18 mouse cellular contexts compared by ENCODE assay signal in the genomic region with DNA sequence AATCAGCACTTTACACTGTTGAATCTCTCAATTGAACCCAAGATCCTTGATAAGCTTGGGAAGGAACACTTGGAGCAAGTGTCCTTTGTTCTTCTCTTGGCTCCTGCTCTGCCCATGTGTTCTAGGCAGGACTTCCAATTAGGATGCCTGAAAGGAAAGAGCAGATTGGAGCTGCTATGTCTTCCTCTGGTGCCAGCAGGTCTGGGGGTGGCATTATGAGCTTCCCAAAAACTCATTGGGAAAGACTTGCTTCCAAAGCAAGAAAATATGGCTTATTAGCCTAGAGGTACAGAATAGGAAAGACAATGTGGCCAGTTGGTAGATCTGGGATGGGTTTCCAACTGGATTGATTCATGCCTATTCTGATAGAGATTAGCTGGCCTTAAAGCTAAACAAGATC.
"Had no signal": no experiment of that assay in that cellular context is flagged by ENCODE, and none has a peak within 500 bp of the region (broad histone marks: within the 10 kb centered on the region; RNA-seq: fewer than 3 reads in every experiment).

No protein-coding gene starts in this region.

- H3K4me3 ChIP-seq: limb, embryonic 12.5 days; liver, embryonic 13.5 days; lung, embryonic 15.5 days; megakaryocyte, embryonic 14.5 days; midbrain, embryonic 15.5 days; neural tube, embryonic 12.5 days; stomach, embryonic 15.5 days had no signal

- H3K9ac ChIP-seq: limb, embryonic 12.5 days; liver, embryonic 13.5 days; liver, postnatal 0 days; lung, embryonic 15.5 days; midbrain, embryonic 15.5 days; neural tube, embryonic 12.5 days; stomach, embryonic 15.5 days had no signal

- H3K9me3 ChIP-seq: limb, embryonic 12.5 days; liver, embryonic 13.5 days; lung, embryonic 15.5 days; midbrain, embryonic 15.5 days; neural tube, embryonic 12.5 days; stomach, embryonic 15.5 days had no signal

- H3K4me1 ChIP-seq: limb, embryonic 12.5 days; liver, embryonic 13.5 days; lung, embryonic 15.5 days; megakaryocyte, embryonic 14.5 days; midbrain, embryonic 15.5 days; neural tube, embryonic 12.5 days; stomach, embryonic 15.5 days had no signal

- DNase-seq: kidney, adult 11 months; kidney, adult 9 months; kidney, postnatal 36 days; liver; liver, embryonic 13.5 days; liver, postnatal 0 days; lung, postnatal 14 days; retina, postnatal 1 day; thymus, postnatal 14 days had no signal

- H3K27me3 ChIP-seq: limb, embryonic 12.5 days; liver, embryonic 13.5 days; lung, embryonic 15.5 days; megakaryocyte, embryonic 14.5 days; midbrain, embryonic 15.5 days; neural tube, embryonic 12.5 days; stomach, embryonic 15.5 days had no signal

- ATAC-seq: liver, postnatal 0 days; midbrain, embryonic 15.5 days had no signal

- H3K36me3 ChIP-seq: limb, embryonic 12.5 days; liver, embryonic 13.5 days; lung, embryonic 15.5 days; midbrain, embryonic 15.5 days; neural tube, embryonic 12.5 days; stomach, embryonic 15.5 days had no signal

- H3K27ac ChIP-seq: kidney, postnatal 0 days; limb, embryonic 12.5 days; liver, embryonic 13.5 days; lung, embryonic 15.5 days; macrophage; midbrain, embryonic 15.5 days; neural tube, embryonic 12.5 days; stomach, embryonic 15.5 days had no signal

- H3K4me2 ChIP-seq: limb, embryonic 12.5 days; liver, embryonic 13.5 days; lung, embryonic 15.5 days; midbrain, embryonic 11.5 days; midbrain, embryonic 15.5 days; neural tube, embryonic 12.5 days; stomach, embryonic 15.5 days had no signal
